Mouse (Mus musculus) heart, postnatal 36 days (tissue): ENCODE results near the gene Tln2. TPM values are rescaled to one million over a fixed set of nuclear protein-coding genes. Genes with fewer than 3 reads are reported as not detected.
"Not testable (repeated sequence)": the region's sequence is repeated elsewhere in the genome, so short reads cannot be mapped to it uniquely, and the experiment has no call there.

ENCODE experiments used
- DNase-seq, 2 experiments: peaks; one replicate each; pipeline ENCODE4 v3.0.0; 2021 to 2022
- intact Hi-C: fragments of 180-260 bp; cut with DNase I; formaldehyde crosslinking; loops from one replicate; pipeline ENCODE4 v1.15.1; 2025
- total RNA-seq, 2 experiments: library from RNA; stranded (reverse); gene quantifications; 2 replicates each; pipeline ENCODE4 v1.2.3; 2021

The Tln2 gene
- total RNA-seq, 2 experiments from 2014 or later: 80.3 to 90.0 TPM

DNA sequence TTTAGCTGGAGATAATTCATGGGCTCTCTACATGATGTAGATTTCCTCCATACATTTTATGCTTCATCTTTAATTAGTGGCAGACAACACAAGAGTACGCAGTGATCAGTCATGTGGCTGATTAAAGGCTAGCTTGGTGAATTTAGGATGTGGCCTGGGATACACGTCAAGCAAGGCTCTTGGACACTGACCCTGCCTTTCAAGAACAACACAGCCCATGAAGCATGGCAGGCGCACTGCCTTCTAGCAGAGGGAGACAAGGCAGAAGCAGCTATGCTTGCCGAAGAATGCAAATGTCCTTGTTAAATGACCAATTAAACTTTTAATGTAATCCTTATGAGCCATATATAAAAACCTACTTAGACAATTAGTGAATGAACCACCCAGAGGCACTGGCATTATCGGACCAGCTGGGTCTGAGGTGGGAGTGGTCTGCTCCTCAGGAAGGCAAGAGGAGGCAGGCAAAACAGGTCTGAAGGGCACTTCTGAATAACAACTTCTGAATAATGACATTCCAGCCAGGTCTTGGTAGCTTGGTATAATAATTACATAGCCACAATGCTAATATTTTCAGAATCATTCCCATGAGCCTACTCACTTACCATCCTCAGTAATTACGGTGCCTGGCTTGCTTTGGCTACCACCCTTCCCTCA lies 262.1 kb downstream of the Tln2 start:
- intact Hi-C loops: no loop called here
- DNase-seq: no peak

DNA sequence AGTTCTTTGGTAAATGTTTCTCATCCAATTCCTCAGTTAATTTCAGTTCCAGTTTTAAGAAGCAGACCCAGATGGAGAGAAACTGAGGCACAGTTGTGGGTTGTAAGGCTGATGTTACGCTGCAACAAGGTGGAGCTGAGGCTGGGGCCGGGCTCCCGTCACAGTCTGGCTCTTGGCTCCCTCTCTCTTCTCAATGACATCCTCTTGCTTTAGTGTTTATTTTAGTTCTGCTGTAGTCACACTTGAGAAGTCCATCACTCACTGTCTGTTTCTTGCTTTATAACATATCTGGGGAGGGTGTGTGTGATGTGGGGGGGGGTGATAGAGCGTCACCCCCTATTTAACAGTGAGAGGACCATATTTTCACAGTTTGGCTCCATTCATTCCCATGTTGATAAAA lies 272.0 kb downstream of the Tln2 start:
- intact Hi-C loops: no loop called here
- no peak for DNase-seq

- no peak for DNase-seq
- intact Hi-C loops: no loop called here
These were observed 272.7 kb downstream of the Tln2 start for GRCm38 (mm10) chr9:67286801-67287200.

GRCm38 (mm10) chr9:67285544-67285943 lies 274.0 kb downstream of the Tln2 start:
- DNase-seq: no peak
- intact Hi-C loops: no loop called here

GRCm38 (mm10) chr9:67281812-67282211 lies 277.7 kb downstream of the Tln2 start:
- intact Hi-C loops: no loop called here
- DNase-seq: no peak

- intact Hi-C loops, DNase-seq: not testable (repeated sequence)
These were observed 279.2 kb downstream of the Tln2 start for GRCm38 (mm10) chr9:67280311-67280710.

GRCm38 (mm10) chr9:67276446-67276845 lies 283.1 kb downstream of the Tln2 start:
- intact Hi-C loops: no loop called here
- no peak for DNase-seq

DNA sequence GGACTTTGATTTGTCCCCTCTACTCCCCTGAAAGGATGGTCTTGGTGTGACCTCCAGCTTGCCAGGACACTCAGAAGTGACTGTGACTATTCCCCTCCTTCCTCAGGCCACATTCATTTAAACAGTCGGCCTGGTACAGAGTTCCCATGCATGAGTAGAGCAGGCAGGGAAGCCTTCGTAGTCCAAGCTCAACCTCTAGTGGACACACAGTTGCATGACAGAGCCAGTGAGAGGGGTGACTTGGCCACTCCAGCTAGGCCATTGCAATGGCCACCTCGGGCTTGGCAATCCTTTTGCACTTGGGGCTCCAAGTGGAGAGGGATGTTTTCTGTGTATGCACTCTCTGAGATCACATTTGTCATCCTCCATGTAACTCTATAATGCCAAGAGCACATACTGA lies 285.2 kb downstream of the Tln2 start:
- intact Hi-C loops: loop anchor here (2.0 to 5.0 kb wide), 2 partner anchors 53 to 227 kb away; partner anchors contain the start of gene Tpm1
- DNase-seq: no peak

- intact Hi-C loops: loop anchor here (5.0 kb wide), 1 partner anchor 226 kb away; the partner anchor contains the start of gene Tpm1
- no peak for DNase-seq
These were observed 286.1 kb downstream of the Tln2 start for GRCm38 (mm10) chr9:67273362-67273761.

- no peak for DNase-seq
- intact Hi-C loops: loop anchor here (5.0 kb wide), 1 partner anchor 223 kb away; the partner anchor contains the start of gene Tpm1
These were observed 288.8 kb downstream of the Tln2 start for GRCm38 (mm10) chr9:67270734-67271133.

DNA sequence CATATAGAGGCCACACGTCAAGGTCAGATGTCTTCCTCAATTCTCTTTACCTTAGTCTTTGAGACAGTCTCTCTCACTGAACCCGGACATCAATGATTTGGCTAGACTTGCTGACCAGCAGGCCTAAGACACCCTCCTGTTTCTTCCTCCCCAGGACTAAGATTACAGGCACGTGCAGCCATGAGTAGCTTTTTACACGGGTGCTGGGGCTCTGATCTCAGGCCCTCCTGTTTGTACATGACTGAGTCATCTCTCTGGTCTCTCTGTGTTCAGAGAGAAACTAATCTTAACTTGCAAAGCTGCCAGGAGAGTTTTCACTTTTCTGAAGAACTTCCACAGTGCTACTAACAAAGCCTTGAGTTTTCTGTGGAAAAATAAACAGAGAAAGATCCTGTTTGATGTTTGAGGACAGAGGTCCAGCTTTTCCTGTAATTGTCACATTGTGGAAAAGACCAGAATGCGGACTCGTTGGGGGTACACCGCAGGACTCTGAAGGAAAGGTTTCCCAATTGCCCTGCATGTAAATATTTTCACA lies 289.4 kb downstream of the Tln2 start:
- no peak for DNase-seq
- intact Hi-C loops: loop anchor here (5.0 kb wide), 1 partner anchor 223 kb away; the partner anchor contains the start of gene Tpm1

GRCm38 (mm10) chr9:67267276-67267990 lies 292.1 kb downstream of the Tln2 start:
- intact Hi-C loops: no loop called here

DNA sequence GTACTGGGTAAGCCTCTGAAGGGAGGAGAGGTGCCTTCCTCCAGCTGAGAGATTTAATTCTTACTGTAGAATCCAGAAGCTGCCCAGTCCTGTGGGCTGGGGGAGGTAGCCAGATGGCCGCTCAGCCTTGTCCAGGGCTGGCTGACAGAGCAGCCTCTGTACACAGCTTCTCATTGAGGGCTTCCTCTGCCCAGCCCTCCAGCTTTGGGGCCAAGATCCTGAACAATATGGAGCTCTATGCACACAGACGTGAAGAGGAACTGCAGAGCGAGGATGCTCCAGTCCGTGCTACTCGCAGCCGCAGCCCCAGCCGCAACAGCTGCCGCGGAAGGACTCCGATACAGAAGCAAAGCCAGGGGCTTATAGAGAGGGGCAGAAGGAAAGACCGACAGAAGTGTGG lies 294.0 kb downstream of the Tln2 start:
- no peak for DNase-seq
- intact Hi-C loops: no loop called here

More at GRCm38 (mm10) chr9:67267276-67267990, 292.1 kb downstream of the Tln2 start:
- no peak for DNase-seq

- no peak for DNase-seq
- intact Hi-C loops: no loop called here
These were observed 294.6 kb downstream of the Tln2 start for GRCm38 (mm10) chr9:67264896-67265295.

DNA sequence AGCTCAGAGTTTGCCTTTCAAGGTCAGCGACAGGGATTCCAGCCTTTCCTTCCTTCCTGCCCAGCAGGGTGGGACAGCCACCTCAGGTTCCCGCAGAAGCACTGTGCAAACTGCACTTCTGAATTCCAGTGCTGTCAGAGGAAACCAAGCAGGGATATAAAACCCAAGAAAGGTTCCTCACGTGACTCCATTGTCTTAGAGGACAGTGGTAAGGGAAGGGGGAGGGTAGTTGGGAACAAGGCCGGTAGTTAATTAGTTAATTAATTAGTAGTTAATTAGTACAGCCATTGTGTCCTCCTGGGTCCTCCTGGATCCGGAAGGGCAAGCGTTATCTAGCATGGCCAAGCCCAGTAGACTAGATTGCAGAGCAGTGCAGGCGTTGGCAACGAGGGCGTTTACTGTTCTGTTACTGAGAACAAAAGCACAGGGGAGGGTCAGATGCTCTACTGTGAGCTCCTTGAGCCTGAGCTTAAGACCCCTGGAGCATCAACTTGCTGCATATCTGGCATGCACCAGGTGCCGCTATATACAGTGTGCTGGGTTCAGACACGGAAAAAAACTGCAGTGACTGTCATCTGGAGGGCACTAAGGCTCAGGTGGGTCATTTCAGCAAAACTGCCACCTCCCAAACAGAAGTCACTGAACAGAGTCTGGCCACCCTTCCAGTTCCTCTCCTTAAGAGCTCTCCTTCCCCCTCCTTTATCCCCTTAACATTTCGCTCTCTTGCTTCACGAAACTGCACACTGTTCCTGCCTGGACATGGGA lies 298.5 kb downstream of the Tln2 start:
- peak in 1 of 2 experiments; percentile 14 for DNase-seq
- intact Hi-C loops: no loop called here

DNA sequence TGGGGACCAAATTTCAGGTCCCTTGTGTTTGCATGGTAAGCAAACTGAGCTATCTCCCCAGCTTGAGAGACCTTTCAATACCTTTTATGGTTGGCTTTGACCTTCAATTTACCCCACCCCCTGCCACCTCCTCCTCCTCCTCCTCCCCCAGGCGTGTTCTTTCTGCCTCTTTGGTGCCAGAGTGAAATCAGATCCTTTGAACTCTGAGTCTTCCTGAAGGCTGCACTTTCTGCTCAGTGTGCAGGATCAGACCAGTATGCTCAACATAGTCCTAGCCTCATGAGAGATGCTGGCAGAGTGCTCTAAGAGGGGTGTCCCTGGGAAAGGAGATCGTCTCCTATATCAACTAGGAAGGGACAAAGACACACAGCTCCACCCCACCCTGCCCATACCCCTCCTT lies 309.4 kb downstream of the Tln2 start:
- intact Hi-C loops: no loop called here
- DNase-seq: no peak

GRCm38 (mm10) chr9:67247365-67247950 lies 312.0 kb downstream of the Tln2 start:
- intact Hi-C loops: no loop called here
- no peak for DNase-seq

GRCm38 (mm10) chr9:67245265-67245664 lies 314.2 kb downstream of the Tln2 start:
- intact Hi-C loops: no loop called here
- DNase-seq: no peak

DNA sequence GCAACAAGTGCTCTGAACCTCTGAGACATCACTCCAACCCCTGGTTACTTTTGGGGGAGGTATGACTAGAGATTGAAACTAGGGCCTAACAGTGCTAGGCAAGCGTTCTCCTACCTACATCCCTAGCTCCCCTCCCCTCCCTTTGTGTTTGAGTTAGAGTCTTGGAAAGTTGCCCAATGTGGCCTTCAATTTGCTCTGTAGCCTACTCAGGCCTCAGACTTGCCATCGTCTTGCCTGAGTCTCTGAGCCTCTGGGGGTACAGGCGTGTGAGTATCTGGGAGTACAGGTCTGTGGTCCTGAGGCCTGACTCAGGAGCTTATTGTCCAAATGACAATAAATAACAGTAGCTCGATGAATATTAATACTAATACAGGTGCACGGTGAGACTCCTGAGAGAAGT lies 317.8 kb downstream of the Tln2 start:
- intact Hi-C loops: no loop called here
- DNase-seq: no peak

DNA sequence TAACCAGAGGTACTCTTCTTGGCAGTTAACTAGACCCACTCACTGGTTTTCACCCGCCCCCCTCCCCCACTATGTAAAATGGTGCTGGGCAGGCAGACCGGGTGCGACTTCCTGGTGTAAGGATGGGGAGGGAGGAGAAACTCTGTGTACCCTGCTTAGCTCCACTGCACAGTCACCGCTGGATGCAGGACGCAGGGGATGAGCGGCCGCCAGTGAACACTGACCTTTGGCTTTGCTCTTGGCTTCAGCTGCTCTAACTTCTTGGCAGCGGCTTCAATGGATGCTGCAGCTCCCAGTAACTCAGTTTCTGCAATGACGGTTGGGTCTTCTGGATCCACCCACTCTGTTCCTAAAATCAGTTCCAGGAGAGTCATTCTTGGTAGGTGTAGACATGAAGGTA lies 319.0 kb downstream of the Tln2 start:
- peak; percentile 55 to 61 for DNase-seq
- intact Hi-C loops: no loop called here

DNA sequence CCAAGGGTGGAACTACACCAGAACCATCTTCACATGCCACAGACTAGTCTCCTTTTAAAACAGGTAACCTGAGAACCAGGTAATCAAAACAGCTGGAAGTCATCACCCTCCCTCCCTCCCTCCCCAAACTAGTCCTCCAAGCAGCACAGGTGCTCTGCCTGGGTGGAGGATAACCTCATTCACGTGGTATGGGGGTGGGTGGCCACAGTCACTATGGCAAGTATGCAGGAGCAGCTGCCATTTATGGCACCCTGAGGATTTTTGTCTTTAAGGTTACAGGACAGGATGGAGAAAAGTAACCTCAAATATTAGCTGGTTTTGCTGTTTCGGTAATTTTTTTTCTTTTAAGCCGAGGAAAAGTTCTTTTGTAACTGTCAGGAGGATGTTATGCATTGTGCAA lies 322.5 kb downstream of the Tln2 start:
- intact Hi-C loops: no loop called here
- no peak for DNase-seq
